Mouse (Mus musculus): Measurements from ENCODE around the gene Tmprss12.

DNA sequence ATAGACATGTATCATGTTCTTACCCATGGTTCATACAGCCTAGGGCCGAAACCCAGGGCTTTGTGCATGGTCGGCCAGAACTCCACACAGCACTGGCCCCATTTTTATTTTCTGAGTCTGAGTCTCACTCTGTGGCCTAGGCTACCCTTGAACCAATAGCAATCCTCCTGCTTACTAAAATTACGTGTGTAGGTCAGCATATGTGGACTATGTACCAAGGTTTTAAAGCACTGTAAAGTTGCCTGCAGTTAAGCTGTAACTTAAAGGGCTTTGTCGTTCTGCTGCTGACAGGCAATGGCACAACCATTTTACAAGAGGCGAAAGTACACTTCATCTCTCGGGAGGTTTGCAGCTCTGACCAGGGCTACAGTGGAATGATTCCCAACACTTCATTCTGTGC is 8.3 kb downstream of the Tmprss12 start:
- TF ChIP-seq CTCF (IDR thresholded peaks at IDR 0.05; ENCODE audit: extremely low read depth, insufficient read depth, insufficient read length, insufficient replicate concordance) (no peak), POLR2A (IDR thresholded peaks at IDR 0.05; ENCODE audit: low read depth, low read length) (no peak)
